Mouse (Mus musculus) layer of hippocampus, adult 2 months (tissue): ENCODE results near the gene Slc17a7. TPM values are rescaled to one million over a fixed set of nuclear protein-coding genes. Genes with fewer than 3 reads are reported as not detected.

Experiments used
- DNase-seq, 2 experiments: peaks; one replicate each; pipeline ENCODE4 v3.0.0; 2022; ENCODE audit warnings: low spot score in 2 of 2
- H3K27ac ChIP-seq: fragments of 200-600 bp; 2 replicates; pipeline ENCODE4 v1.8.1; 2022
- H3K4me3 ChIP-seq: fragments of 200-600 bp; 2 replicates; pipeline ENCODE4 v1.8.1; 2022; ENCODE audit warnings: mild to moderate bottlenecking
- CTCF ChIP-seq: fragments of 200-600 bp; conservative IDR thresholded peaks from 2 replicates; pipeline ENCODE4 v1.8.1; 2022; ENCODE audit warnings: antibody characterized with exemption, mild to moderate bottlenecking, moderate library complexity
- total RNA-seq, 2 experiments: library from RNA; stranded (reverse); gene quantifications; 2 replicates each; pipeline ENCODE4 v1.2.3; 2021

Gene Slc17a7
- total RNA-seq, 2 experiments from 2014 or later: 1,342 to 1,423 TPM

- H3K27ac ChIP-seq: no peak overlapping the region
- no peak for DNase-seq
Observed at GRCm38 (mm10) chr7:45193871-45194785, 30.4 kb downstream of the Slc17a7 start.

GRCm38 (mm10) chr7:45195341-45196175 is 31.8 kb downstream of the Slc17a7 start:
- no peak for DNase-seq
- no peak for TF ChIP-seq CTCF
- Histone ChIP-seq H3K27ac (no peak overlapping the region), H3K4me3 (no peak overlapping the region)

More at GRCm38 (mm10) chr7:45193871-45194785, 30.4 kb downstream of the Slc17a7 start:
- TF ChIP-seq CTCF: no peak
- no peak overlapping the region for H3K4me3 ChIP-seq

GRCm38 (mm10) chr7:45196176-45196535 is 32.4 kb downstream of the Slc17a7 start:
- H3K27ac ChIP-seq: no peak overlapping the region
- no peak for TF ChIP-seq CTCF
- no peak overlapping the region for H3K4me3 ChIP-seq
- no peak for DNase-seq

- TF ChIP-seq CTCF: no peak
- Histone ChIP-seq H3K4me3 (no peak overlapping the region), H3K27ac (no peak overlapping the region)
- no peak for DNase-seq
Observed at GRCm38 (mm10) chr7:45196994-45197393, 33.2 kb downstream of the Slc17a7 start.

- H3K27ac ChIP-seq: peak overlapping the region; percentile 62; the same call in 1 of the 2 replicates
- H3K4me3 ChIP-seq: no peak overlapping the region
- TF ChIP-seq CTCF: peak; percentile 85
- peak in 1 of 2 experiments; percentile 75 for DNase-seq
Observed at GRCm38 (mm10) chr7:45198435-45198834, 34.7 kb downstream of the Slc17a7 start.

- TF ChIP-seq CTCF: no peak
- no peak overlapping the region for H3K4me3 ChIP-seq
- H3K27ac ChIP-seq: peak overlapping the region; percentile 62; the same call in 1 of the 2 replicates
- no peak for DNase-seq
Observed at GRCm38 (mm10) chr7:45198961-45199360, 35.2 kb downstream of the Slc17a7 start.

- DNase-seq: no peak
- Histone ChIP-seq H3K4me3 (no peak overlapping the region), H3K27ac (no peak overlapping the region)
- no peak for TF ChIP-seq CTCF
Observed at GRCm38 (mm10) chr7:45202654-45203053, 38.9 kb downstream of the Slc17a7 start.

GRCm38 (mm10) chr7:45204380-45205143 is 40.8 kb downstream of the Slc17a7 start, which contains the start of gene Ccdc155:
TSS of gene Ccdc155 (minus strand) at chr7:45204892.
- TF ChIP-seq CTCF: no peak; the same call in 1 of the 2 replicates
- Histone ChIP-seq H3K4me3 (peak within 1 kb of the TSS; percentile 70), H3K27ac (peak within 1 kb of the TSS; percentile 86)
- DNase-seq: peak; percentile 87 to 94

- Histone ChIP-seq H3K4me3 (no peak overlapping the region), H3K27ac (no peak overlapping the region)
- peak; percentile 48 for TF ChIP-seq CTCF
- no peak for DNase-seq
Observed at GRCm38 (mm10) chr7:45208260-45208659, 44.5 kb downstream of the Slc17a7 start.

- Histone ChIP-seq H3K27ac (no peak overlapping the region), H3K4me3 (no peak overlapping the region)
- TF ChIP-seq CTCF: no peak
- no peak for DNase-seq
Observed at GRCm38 (mm10) chr7:45211070-45211469, 47.3 kb downstream of the Slc17a7 start.

GRCm38 (mm10) chr7:45211851-45212251 is 48.1 kb downstream of the Slc17a7 start, which contains the start of gene Dkkl1:
TSS of gene Dkkl1 (minus strand) at chr7:45212147.
- Histone ChIP-seq H3K4me3 (no peak within 1 kb of the TSS), H3K27ac (no peak within 1 kb of the TSS)
- TF ChIP-seq CTCF: no peak
- no peak for DNase-seq

GRCm38 (mm10) chr7:45212356-45212755 is 48.6 kb downstream of the Slc17a7 start:
- Histone ChIP-seq H3K27ac (no peak overlapping the region), H3K4me3 (no peak overlapping the region)
- TF ChIP-seq CTCF: no peak
- DNase-seq: no peak
